Mouse (Mus musculus): ENCODE measurements around the gene Krt80.

- TF ChIP-seq CTCF (conservative IDR thresholded peaks at IDR 0.05; ENCODE audit: low read length) (no peak), NANOG (IDR thresholded peaks at IDR 0.05; ENCODE audit: borderline replicate concordance, low read length) (no peak), POU5F1 (IDR thresholded peaks at IDR 0.05; ENCODE audit: borderline replicate concordance, low read length) (no peak)
These were observed 36.3 kb downstream of the Krt80 start for GRCm38 (mm10) chr15:101333648-101334047.

Measured in E14TG2a.4 (cell line).